Mouse (Mus musculus): ENCODE data around the gene Supt5. TPM values are rescaled to one million over a fixed set of nuclear protein-coding genes. Genes with fewer than 3 reads are reported as not detected.

Gene Supt5
- total RNA-seq, 2 experiments from 2014 or later = 113 to 114 TPM

DNA sequence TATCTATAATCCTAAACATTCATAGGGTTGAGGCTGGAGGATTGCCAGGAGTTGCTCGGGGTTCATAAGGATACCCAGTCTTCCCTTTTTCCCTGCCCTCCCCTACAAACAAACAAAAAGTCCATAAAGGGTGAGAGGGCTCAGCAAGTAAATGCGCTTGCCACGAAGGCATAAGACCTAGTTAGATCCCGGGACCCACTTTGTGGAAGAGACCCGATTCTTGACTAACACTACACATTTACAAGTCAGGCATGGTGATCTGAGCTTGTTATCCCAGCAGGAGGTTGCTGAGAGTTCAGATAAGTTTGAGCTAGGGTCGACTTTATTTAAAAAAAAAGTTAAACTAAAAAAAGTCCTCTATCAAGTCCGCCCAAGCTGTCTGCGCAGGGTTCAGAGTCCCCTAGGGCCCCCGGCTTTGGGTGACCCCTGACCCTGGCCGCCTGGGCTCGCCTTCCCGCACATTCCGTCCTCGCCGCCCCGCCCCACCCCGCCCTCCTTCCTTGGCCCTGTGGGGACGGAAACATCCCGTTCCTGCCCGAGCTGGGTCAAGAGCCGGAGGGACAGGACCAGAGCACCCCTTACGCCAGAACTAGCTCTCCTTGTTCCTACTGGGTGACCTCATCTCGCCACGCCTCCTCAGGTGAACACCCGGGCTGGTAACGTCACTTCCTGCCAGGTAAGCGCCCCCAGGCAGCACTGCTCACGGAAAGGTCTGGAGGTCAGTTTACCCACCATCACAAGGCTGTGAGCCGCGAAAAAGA lies 37.6 kb upstream of the Supt5 start:
- no peak for DNase-seq (ENCODE audit: low spot score in 2 of 2)
- intact Hi-C loops (cut with DNase I) = no loop called here

GRCm38 (mm10) chr7:28375176-28375921 lies 36.8 kb upstream of the Supt5 start:
- DNase-seq (ENCODE audit: low spot score in 2 of 2) = peak; percentile 77 to 82
- intact Hi-C loops (cut with DNase I) = no loop called here

DNA sequence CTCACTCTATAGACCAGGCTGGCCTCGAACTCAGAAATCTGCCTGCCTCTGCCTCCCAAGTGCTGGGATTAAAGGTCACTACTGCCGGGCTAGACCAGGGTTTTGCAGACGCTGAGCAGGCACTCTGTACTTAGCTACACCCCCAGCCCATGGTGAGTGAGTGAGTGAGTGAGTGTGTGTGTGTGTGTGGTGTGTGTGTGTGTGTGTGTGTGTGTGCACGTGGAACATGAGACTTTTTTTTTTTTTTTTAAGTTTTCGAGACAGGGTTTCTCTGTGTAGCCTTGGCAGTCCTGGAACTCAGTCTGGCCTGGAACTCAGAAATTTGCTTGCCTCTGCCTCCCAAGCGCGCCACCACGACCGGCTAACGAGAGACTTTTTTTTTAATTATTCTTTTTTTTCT lies 36.1 kb upstream of the Supt5 start:
- no peak for DNase-seq (ENCODE audit: low spot score in 2 of 2)
- intact Hi-C loops (cut with DNase I) = no loop called here

DNA sequence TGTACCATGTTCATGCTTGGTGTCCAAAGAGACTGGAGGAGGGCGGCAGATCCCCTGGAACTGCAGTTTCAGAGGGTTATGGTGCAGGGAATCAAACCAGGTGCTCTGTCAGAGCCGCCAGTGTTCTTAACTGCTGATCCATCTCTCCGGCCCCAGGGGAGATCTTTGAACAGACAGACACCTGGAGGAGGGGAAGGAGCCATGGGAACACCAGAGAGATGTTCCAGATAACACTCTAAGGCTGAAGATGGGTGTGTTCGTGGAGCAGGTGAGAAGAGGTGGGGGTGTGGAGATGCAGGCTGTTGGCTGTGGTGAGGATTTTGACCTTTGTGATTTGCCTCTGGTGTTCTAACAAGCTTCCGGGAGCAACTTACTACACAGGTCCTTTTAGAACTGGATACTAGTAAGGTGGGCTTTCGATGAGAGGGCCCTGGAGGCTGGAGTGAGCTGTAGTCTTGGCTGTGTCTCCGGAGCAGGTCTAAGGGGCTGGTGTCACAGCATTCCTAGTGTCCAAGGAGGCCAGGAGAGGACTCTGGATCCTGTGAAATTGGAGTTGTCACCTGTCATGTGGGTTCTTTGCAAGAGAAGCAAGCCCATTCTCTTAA lies 35.4 kb upstream of the Supt5 start:
- intact Hi-C loops (cut with DNase I) = loop anchor here (2.0 kb wide), 1 partner anchor 13 kb away; no protein-coding TSS in a partner anchor
- DNase-seq (ENCODE audit: low spot score in 2 of 2) = no peak

DNA sequence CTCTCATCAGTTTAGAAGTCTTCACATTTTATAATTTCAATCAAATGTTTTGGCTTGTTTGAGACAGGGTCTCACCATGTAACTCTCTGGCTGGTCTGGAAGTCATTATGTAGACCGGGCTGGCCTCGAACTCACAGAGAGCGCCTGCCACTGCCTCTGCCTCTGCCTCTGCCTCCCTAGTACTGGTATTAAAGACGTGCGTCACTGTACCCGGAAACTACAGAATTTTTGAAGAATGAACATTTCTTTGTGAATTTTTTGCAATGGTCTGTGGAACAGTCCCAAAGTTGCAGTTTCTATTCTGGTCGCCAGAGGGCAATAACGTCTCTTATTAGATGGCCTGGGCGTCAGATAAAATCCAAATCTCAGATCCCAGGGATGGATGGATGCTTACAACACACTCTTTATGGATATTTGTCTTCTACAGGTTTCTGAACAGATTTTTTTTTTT lies 34.6 kb upstream of the Supt5 start:
- intact Hi-C loops (cut with DNase I) = loop anchor here (2.0 kb wide), 1 partner anchor 14 kb away; no protein-coding TSS in a partner anchor
- DNase-seq (ENCODE audit: low spot score in 2 of 2) = peak; percentile 86 to 90

DNA sequence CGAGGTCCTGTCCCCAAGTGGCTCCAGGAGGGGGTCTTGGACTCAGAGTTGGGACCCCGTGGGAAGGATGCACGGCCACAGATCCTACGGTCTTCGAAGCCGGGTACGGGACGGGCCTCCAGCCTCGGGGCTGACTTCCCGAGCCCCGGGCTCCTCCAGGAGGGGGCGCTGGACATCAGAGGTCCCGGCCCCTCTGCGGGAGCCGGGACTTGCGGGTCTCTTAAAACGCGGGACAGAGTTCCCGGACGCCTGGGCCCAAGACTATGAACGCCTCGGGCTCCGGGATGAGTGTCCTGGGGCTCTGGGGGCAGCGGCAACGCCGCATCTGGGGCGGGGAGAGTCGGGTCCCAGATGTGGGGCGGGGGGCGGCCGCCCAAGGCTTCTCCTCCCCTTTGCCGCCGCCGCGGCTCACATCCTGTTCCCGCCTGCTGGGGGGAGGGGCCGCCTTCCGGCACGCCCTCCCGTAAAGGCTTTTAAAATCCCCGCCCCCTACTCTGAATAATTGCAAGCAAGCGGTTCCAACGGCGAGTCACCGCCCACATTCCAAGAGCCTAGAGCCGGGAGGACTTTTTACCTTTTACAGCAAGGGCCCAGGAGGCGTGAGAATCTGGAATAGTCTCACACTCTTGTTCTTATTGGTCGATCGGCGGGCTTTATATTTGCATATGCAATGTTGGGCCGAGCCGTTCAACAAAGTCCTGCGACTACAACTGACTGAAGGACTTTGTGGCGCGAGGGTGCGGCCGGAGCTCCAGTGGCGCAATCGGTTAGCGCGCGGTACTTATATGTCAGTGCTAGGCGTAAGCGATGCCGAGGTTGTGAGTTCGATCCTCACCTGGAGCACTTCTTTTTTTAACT lies 33.9 kb upstream of the Supt5 start, which contains the start of gene Plekhg2:
TSS of gene Plekhg2 (minus strand) at position 349 of the 858 bp plus-strand sequence.
- intact Hi-C loops (cut with DNase I) = loop anchor here (2.0 kb wide), 1 partner anchor 14 kb away; no protein-coding TSS in a partner anchor

DNA sequence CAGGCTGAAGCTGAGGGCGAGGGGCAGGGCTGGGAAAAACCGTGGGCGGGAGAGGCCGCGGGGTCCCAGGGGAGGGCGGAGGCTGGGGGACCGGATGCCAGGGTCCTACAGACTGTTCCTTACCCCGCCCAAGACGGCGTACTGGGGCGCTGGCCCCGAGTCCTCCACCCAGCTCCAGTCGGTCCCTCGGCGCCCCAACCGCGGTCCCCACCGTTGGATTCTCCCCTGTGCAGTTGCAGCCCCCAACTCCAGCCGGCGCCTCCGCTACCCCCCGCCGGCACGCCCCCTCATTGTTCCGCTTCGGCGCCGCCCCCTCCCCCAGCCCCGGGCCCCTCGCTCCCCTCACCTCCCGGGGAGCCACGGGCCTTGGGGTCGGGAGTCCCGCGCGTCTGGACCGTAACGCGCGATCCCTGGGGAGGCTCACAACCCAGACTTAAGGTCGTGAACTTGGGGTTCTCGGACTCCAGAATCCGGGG lies 33.0 kb upstream of the Supt5 start:
- DNase-seq (ENCODE audit: low spot score in 2 of 2) = no peak
- intact Hi-C loops (cut with DNase I) = no loop called here

More for the DNA sequence above, 33.9 kb upstream of the Supt5 start, which contains the start of gene Plekhg2:
- DNase-seq (ENCODE audit: low spot score in 2 of 2) = peak; percentile 95 to 96

DNA sequence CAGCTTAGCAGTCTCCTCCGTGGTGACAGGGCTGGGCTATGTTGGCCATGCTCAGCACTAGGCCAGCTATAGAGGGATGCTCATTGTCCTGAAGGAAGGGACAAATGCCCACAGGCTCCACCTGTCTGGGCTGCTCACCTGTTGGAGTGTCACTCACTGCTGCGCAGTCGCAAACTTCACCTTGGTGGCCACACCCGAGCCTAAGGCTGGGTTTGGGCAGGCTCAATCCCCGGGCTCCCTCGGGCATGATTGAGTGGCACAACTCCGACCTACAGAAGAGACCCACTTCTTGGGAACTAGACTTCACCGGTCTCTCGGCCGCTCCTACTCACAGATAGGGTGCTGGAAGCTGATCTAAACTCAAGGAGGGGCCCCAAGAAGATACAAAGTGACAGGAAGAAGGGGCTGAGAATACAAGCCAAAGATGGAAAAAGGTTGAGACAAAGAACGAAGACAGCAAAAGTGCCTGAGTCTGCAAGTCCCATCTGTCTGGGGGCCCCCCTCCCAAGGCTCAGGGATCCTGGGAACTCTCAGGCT lies 32.5 kb upstream of the Supt5 start:
- intact Hi-C loops (cut with DNase I) = no loop called here
- no peak for DNase-seq (ENCODE audit: low spot score in 2 of 2)

DNA sequence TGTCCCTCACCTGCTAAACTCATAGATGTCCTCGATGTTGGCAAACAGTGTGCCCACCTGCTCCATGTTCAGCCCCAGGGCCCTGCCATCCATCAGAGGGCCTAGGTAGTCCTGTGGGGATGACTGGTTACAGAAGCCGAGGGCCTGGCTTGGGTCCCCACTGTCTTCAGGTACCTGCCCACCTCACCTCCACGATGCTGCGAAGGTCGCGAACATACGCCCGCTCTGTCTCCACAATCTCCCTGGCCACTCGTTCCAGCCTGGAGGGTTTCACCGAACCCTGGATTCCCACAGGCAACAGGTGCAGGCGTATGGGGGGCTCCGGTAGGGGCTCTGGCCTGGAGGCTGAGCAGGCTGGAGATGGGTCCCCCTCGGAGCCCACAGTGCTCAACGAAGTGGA lies 31.5 kb upstream of the Supt5 start:
- DNase-seq (ENCODE audit: low spot score in 2 of 2) = no peak

GRCm38 (mm10) chr7:28368276-28368920 lies 29.9 kb upstream of the Supt5 start:
- intact Hi-C loops (cut with DNase I) = no loop called here

More for the DNA sequence above, 31.5 kb upstream of the Supt5 start:
- intact Hi-C loops (cut with DNase I) = no loop called here

DNA sequence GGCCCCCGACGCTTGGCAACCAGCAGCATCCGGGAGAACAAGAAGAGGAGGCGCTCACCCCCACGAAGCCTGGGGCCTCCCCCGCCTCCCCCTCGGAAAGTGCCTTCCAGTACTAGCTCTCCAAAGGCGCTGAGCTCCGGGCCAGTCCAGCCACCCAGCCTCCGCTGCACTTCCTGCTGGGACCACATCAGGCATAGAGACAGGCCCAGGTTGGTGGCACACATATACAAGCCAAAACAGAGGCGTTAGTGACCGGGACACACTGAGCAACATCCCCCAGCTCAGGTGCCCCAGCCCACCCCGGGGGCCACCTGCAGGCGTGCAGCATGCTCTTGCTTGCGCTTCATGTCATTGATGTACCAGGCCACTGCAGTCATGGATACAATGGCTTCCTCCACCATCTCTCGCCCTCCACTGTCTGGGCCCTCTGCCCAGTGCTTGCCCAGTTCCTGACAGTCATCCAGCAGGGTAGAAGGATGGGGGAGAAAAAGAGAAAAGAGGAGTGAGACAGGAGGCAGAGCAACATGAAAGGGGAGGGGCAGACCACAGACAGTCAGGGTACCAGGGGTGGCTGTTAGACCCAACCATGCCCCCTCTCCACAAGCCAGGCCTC lies 29.2 kb upstream of the Supt5 start:
- DNase-seq (ENCODE audit: low spot score in 2 of 2) = no peak
- intact Hi-C loops (cut with DNase I) = no loop called here

More at GRCm38 (mm10) chr7:28368276-28368920, 29.9 kb upstream of the Supt5 start:
- no peak for DNase-seq (ENCODE audit: low spot score in 2 of 2)

DNA sequence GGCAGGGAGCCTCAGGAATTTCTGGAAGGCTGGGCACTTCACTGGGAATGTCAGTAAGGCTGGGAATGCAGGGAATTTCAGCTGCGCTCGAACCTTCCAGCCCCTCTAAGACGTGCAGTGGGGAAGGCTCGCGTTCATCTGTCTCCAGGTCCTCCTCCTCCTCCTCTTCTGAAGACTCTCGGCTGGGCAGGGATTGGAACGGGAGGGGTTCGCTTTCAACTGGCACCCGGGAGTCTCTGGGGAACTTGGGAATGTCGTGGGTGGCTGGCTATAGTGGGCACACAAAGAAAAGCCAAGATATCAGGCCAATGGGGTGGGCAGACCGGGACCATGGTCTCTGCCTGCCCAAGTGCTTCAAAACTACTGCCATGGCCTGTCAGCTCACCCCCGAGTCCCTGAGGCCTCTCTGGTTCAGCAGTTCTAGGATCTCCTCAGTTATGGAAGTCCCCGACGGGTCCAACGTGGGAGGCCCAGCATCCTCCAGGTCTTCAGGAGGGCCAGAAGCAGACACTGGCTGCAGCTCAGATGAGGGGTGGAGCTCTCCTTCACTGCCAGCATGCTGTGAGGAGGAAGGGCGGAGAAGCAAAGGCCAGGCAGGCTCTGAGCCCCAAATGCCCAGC lies 24.0 kb upstream of the Supt5 start:
- intact Hi-C loops (cut with DNase I) = no loop called here

DNA sequence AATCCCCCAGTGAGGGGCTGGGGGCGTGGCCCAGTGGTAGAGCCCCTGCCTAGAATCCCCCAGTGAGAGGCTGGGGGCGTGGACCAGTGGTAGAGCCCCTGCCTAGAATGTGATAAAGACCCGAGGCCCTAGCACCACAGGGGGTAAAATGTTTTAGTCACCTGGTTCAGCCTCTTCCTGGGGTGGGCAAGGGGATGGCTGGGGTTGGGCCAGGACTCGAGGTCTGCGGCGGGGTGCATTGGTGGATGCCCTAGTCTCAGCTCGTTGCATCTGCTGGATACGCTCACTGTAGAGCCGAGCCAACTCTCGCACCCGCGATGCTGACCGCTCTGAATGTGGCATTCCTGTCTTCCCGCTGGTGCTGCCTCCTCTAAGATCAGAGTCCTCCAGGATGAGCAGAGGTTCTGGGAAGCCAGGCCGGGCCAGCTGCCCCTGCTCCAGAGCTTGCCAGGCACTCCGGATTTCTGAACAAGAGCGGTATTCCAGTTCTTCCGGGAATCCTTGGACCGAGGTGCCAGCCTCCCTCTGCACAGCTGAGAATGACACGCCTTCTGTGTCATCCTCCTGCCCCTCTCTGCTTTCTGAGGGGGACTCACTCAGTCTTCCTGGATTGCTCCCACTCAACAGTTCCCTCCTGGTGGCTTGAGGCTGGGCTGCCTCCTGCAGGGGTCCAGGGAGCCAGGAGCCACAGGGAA lies 23.2 kb upstream of the Supt5 start:
- DNase-seq (ENCODE audit: low spot score in 2 of 2) = no peak
- intact Hi-C loops (cut with DNase I) = no loop called here

More for the DNA sequence above, 24.0 kb upstream of the Supt5 start:
- DNase-seq (ENCODE audit: low spot score in 2 of 2) = no peak

DNA sequence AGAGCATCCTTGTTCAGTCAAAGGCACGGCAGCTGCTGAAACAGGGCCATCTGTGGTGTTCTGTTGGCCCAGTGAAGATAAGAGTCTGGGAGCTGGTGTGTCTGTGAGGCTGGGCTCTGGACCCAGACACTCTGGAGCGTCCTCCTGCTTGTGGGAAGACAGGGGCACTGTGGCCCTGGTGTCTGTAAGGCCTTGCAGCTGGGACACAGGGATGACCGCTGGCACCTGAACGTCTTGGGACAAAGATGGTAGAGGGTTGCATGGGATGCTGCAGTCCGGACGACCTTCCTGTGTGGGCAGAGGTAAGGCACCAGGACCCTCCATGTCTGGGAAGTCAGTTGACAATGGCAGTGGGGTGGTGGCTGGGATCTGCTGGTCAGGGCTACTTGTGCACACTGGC lies 21.7 kb upstream of the Supt5 start:
- no peak for DNase-seq (ENCODE audit: low spot score in 2 of 2)
- intact Hi-C loops (cut with DNase I) = no loop called here

- DNase-seq (ENCODE audit: low spot score in 2 of 2) = no peak
- intact Hi-C loops (cut with DNase I) = no loop called here
These were observed 21.3 kb upstream of the Supt5 start for GRCm38 (mm10) chr7:28359854-28360253.

- no peak for DNase-seq (ENCODE audit: low spot score in 2 of 2)
- intact Hi-C loops (cut with DNase I) = no loop called here
These were observed 19.9 kb upstream of the Supt5 start for GRCm38 (mm10) chr7:28358431-28358830.

GRCm38 (mm10) chr7:28357984-28358383 lies 19.4 kb upstream of the Supt5 start:
- intact Hi-C loops (cut with DNase I) = no loop called here
- DNase-seq (ENCODE audit: low spot score in 2 of 2) = no peak

All from left cerebral cortex, postnatal 14 days (tissue).